Mouse (Mus musculus): ENCODE measurements at regions not wholly inside any gene's neighbourhood (a gene's known extent, or its start where the extent isn't known, plus 50 kb on each side); places are given as distances from the start of the nearest gene placed in this dataset.

DNA sequence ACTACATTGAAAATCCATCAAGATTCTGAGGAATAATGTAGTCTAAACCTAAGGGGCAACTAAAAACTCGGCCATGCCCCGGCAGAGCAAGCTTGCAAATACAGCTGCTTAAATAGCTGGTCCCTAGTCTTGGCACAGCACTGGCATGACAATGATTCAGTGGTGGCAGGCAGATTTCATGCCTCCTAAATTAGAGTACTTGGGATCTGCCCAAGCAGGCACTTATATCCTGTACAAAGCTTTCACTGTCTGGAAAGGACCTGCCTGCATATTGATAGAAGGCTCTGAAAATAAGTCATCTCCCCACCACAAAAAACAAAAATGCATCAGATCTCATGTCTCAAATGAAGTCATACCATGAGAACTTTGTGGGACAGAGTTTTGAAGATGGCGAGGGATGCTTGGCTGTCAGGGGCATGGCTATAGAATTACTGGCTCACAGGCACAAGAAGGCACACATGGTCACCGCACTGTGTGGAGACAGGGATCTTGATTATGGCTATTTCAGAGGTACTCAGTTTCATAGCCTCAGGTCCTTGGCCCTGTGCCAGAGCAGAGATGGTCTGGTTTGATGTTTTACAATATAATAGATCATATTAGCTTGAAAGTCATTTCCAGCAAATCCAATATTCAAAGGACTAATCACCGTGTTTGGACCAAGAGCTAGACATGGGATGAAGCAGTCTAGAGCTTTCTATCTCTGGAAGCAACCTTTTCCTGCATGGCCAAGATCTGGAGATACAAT is 217.7 kb downstream of the Gm45692 start:
- no peak for TF ChIP-seq CTCF (IDR thresholded peaks at IDR 0.05; ENCODE audit: borderline replicate concordance, insufficient read depth, low read depth, low read length)
- no peak for TF ChIP-seq POLR2A (IDR thresholded peaks at IDR 0.05; ENCODE audit: borderline replicate concordance, insufficient read depth, low read length)

Data from cerebellum, adult 2 months (tissue).